Mouse (Mus musculus) embryonic facial prominence, embryonic 11.5 days (tissue): ENCODE data around the gene Foxs1. TPM values are rescaled to one million over a fixed set of nuclear protein-coding genes. Genes with fewer than 3 reads are reported as not detected.

ENCODE experiments used
- ATAC-seq: fragments of 200-750 bp; cut with Nextera tagmentation; replicated peaks from 2 replicates; pipeline ENCODE4 v1.8.0; 2017; ENCODE audit warnings: low read depth; ENCODE audit not compliant: insufficient number of reproducible peaks, low FRiP score, low TSS enrichment
- DNase-seq: peaks from one replicate; pipeline ENCODE4 v3.0.0-alpha.2; 2015; ENCODE audit warnings: low spot score
- H3K27ac ChIP-seq: fragments of 300-500 bp; sonication (generic); replicated peaks from 2 replicates; pipeline ENCODE4 v1.5.1; 2014; ENCODE audit warnings: mild to moderate bottlenecking, low read depth, low read length, control low read depth
- H3K27me3 ChIP-seq: fragments of 300-500 bp; sonication (generic); 2 replicates; pipeline ENCODE4 v1.6.1; 2014; ENCODE audit warnings: mild to moderate bottlenecking, low read length, moderate library complexity, mixed read lengths; ENCODE audit not compliant: control insufficient read depth, insufficient read depth
- H3K36me3 ChIP-seq: fragments of 300-500 bp; sonication (generic); replicated peaks from 2 replicates; pipeline ENCODE4 v1.6.1; 2014; ENCODE audit warnings: low read depth, mild to moderate bottlenecking, low read length, moderate library complexity, mixed read lengths; ENCODE audit not compliant: control insufficient read depth, insufficient read depth
- H3K4me1 ChIP-seq: fragments of 300-500 bp; sonication (generic); 2 replicates; pipeline ENCODE4 v1.6.1; 2014; ENCODE audit warnings: low read length, mixed read lengths; ENCODE audit not compliant: control insufficient read depth, insufficient read depth
- H3K4me2 ChIP-seq: fragments of 300-500 bp; sonication (generic); 2 replicates; pipeline ENCODE4 v1.6.1; 2014; ENCODE audit warnings: low read depth, mild to moderate bottlenecking, control low read depth, low read length, moderate library complexity
- H3K4me3 ChIP-seq: fragments of 300-500 bp; sonication (generic); 2 replicates; pipeline ENCODE4 v1.5.1; 2014; ENCODE audit warnings: low read depth, low read length, control low read depth
- H3K9ac ChIP-seq: fragments of 300-500 bp; sonication (generic); replicated peaks from 2 replicates; pipeline ENCODE4 v1.6.1; 2014; ENCODE audit warnings: mild to moderate bottlenecking, control low read depth, low read length
- H3K9me3 ChIP-seq: fragments of 300-500 bp; sonication (generic); replicated peaks from 2 replicates; pipeline ENCODE4 v1.6.1; 2016; ENCODE audit warnings: mild to moderate bottlenecking, low read length, inconsistent platforms, mixed read lengths; ENCODE audit not compliant: control insufficient read depth
- WGBS: fragments of 180-500 bp; shearing (Covaris S2); extraction: QIAGEN DNeasy Blood & Tissue Kit; methylation state at CpG from one replicate; pipeline ENCODE4 v1.1.7; 2014; 5-methylcytosine and 5-hydroxymethylcytosine counted together
- polyA plus RNA-seq: library from polyadenylated mRNA; unstranded; fragments of >200 nt; fragmentation: Nextera tagmentation; extraction: Ambion mirVana; gene quantifications from 2 replicates; pipeline ENCODE4 v1.2.1, GENCODE M21; 2014

Foxs1 gene
- 0.74 and 0.79 TPM in 2 replicates for polyA plus RNA-seq

GRCm38 (mm10) chr2:152933048-152933447 lies at the start of gene Foxs1:
Gene Foxs1 (minus strand): TSS chr2:152933208.
- WGBS: 36% methylated on average over 9 of the region's 9 CpGs
- Histone ChIP-seq H3K9ac (no peak within 1 kb of the TSS), H3K27ac (no peak within 1 kb of the TSS), H3K4me1 (no peaks in the 10 kb centered on the region), H3K36me3 (no peaks in the 10 kb centered on the region), H3K4me2 (no peak within 1 kb of the TSS), H3K27me3 (no peaks in the 10 kb centered on the region), H3K9me3 (no peaks in the 10 kb centered on the region), H3K4me3 (no peak within 1 kb of the TSS)
- ATAC-seq (no peak), DNase-seq (no peak)

- Histone ChIP-seq H3K4me2 (no peak overlapping the region), H3K9me3 (no peaks in the 10 kb centered on the region), H3K9ac (no peak overlapping the region), H3K4me1 (no peaks in the 10 kb centered on the region), H3K27ac (no peak overlapping the region), H3K4me3 (no peak overlapping the region), H3K27me3 (no peaks in the 10 kb centered on the region), H3K36me3 (no peaks in the 10 kb centered on the region)
- no peak for ATAC-seq
- WGBS: 62% methylated on average over 3 of the region's 3 CpGs
- DNase-seq: no peak
These were observed 44.0 kb upstream of the Foxs1 start for GRCm38 (mm10) chr2:152976991-152977390.

- Histone ChIP-seq H3K27me3 (no peaks in the 10 kb centered on the region), H3K4me3 (no peak overlapping the region), H3K36me3 (no peaks in the 10 kb centered on the region), H3K9me3 (no peaks in the 10 kb centered on the region), H3K9ac (no peak overlapping the region), H3K4me2 (no peak overlapping the region), H3K27ac (no peak overlapping the region), H3K4me1 (no peaks in the 10 kb centered on the region)
- DNase-seq (no peak), ATAC-seq (no peak)
- 58% methylated on average over 4 of the region's 4 CpGs for WGBS
These were observed 32.5 kb upstream of the Foxs1 start for GRCm38 (mm10) chr2:152965555-152965954.

- peak; percentile 86 for ATAC-seq
- Histone ChIP-seq H3K27ac (no peak within 1 kb of the TSS), H3K4me3 (peak within 1 kb of the TSS; percentile 40), H3K4me2 (peak within 1 kb of the TSS; percentile 71), H3K9me3 (no peaks in the 10 kb centered on the region), H3K27me3 (no peaks in the 10 kb centered on the region), H3K9ac (peak within 1 kb of the TSS; percentile 47), H3K36me3 (no peaks in the 10 kb centered on the region), H3K4me1 (no peaks in the 10 kb centered on the region)
- 1% methylated on average over 34 of the region's 34 CpGs for WGBS
- DNase-seq: peak; percentile 93
These were observed 29.2 kb upstream of the Foxs1 start, which contains the start of gene Ttll9 for GRCm38 (mm10) chr2:152962091-152962793. Gene Ttll9 (plus strand): TSS chr2:152962485.

GRCm38 (mm10) chr2:152958116-152958515 lies 25.1 kb upstream of the Foxs1 start:
- H3K9ac ChIP-seq: no peak overlapping the region
- no peaks in the 10 kb centered on the region for H3K27me3 ChIP-seq
- H3K27ac ChIP-seq: no peak overlapping the region
- H3K9me3 ChIP-seq: no peaks in the 10 kb centered on the region
- no peaks in the 10 kb centered on the region for H3K36me3 ChIP-seq
- no peak overlapping the region for H3K4me2 ChIP-seq
- DNase-seq: no peak
- no peak for ATAC-seq
- H3K4me1 ChIP-seq: no peaks in the 10 kb centered on the region
- WGBS: 79% methylated on average over 3 of the region's 3 CpGs
- H3K4me3 ChIP-seq: no peak overlapping the region

GRCm38 (mm10) chr2:152951850-152952720 lies 19.1 kb upstream of the Foxs1 start:
- no peaks in the 10 kb centered on the region for H3K36me3 ChIP-seq
- no peak for DNase-seq
- no peak overlapping the region for H3K27ac ChIP-seq
- peak overlapping the region; percentile 69 for H3K4me3 ChIP-seq
- H3K27me3 ChIP-seq: peaks cover 15% of the 10 kb centered on the region
- no peaks in the 10 kb centered on the region; the same call in 1 of the 2 replicates for H3K4me1 ChIP-seq
- 0 out of 2 replicates have a peak, but pooled peaks have one; percentile 26 for ATAC-seq
- WGBS: 17% methylated on average over 13 of the region's 13 CpGs
- peak overlapping the region; percentile 75 for H3K9ac ChIP-seq
- no peaks in the 10 kb centered on the region for H3K9me3 ChIP-seq
- H3K4me2 ChIP-seq: peak overlapping the region; percentile 97

- Histone ChIP-seq H3K9ac (peak within 1 kb of the TSS; percentile 75), H3K4me1 (no peaks in the 10 kb centered on the region; the same call in 1 of the 2 replicates), H3K4me2 (peak within 1 kb of the TSS; percentile 97), H3K27ac (no peak within 1 kb of the TSS), H3K27me3 (peaks cover 15% of the 10 kb centered on the region), H3K9me3 (no peaks in the 10 kb centered on the region), H3K36me3 (no peaks in the 10 kb centered on the region), H3K4me3 (peak within 1 kb of the TSS; percentile 69)
- 1% methylated on average over 39 of the region's 54 CpGs for WGBS
- DNase-seq: peak; percentile 55
- ATAC-seq: peak; percentile 32; the same call in 1 of the 2 replicates
These were observed 18.2 kb upstream of the Foxs1 start, which contains the start of gene Dusp15 for GRCm38 (mm10) chr2:152951065-152951849. Gene Dusp15 (minus strand): TSS chr2:152951698.
